Mouse (Mus musculus) ES-E14 (cell line): Measurements from ENCODE around the gene Btbd2. TPM values are rescaled to one million over a fixed set of nuclear protein-coding genes. Genes with fewer than 3 reads are reported as not detected.
A peak's percentile ranks its signal among the peaks of the same experiment; 100 is the strongest.

Source experiments
- DNase-seq: peaks from one replicate; pipeline ENCODE4 v3.0.0-alpha.2; 2013; ENCODE audit warnings: low read depth, low spot score
- H3K27ac ChIP-seq: 2 replicates; pipeline ENCODE4 v1.5.1; 2012; ENCODE audit warnings: low read depth, mild to moderate bottlenecking, low read length, moderate library complexity, mixed read lengths; ENCODE audit not compliant: poor library complexity, insufficient read depth, severe bottlenecking
- H3K36me3 ChIP-seq: 2 replicates; pipeline ENCODE4 v1.6.1; 2012; ENCODE audit warnings: mild to moderate bottlenecking, low read length, moderate library complexity, mixed read lengths; ENCODE audit not compliant: control insufficient read depth, poor library complexity, insufficient read depth, severe bottlenecking
- H3K4me1 ChIP-seq, 2 experiments: fragments of 150-350 bp in 1 of 2; sonication (generic) in 1 of 2; 2 replicates each; pipeline ENCODE4 v1.6.1; 2012; ENCODE audit warnings: low read length in 2 of 2, mild to moderate bottlenecking in 1 of 2, mixed read lengths in 1 of 2; ENCODE audit not compliant: control insufficient read depth in 2 of 2, insufficient read depth in 2 of 2, poor library complexity in 1 of 2
- H3K4me3 ChIP-seq, 2 experiments: fragments of 150-350 bp in 1 of 2; sonication (generic) in 1 of 2; 2 replicates each; pipeline ENCODE4 v1.5.1; 2012; ENCODE audit warnings: low read length in 2 of 2, low read depth in 1 of 2, mild to moderate bottlenecking in 1 of 2, mixed read lengths in 1 of 2; ENCODE audit not compliant: insufficient read depth in 1 of 2, poor library complexity in 1 of 2, severe bottlenecking in 1 of 2
- H3K9ac ChIP-seq: 2 replicates; pipeline ENCODE4 v1.6.1; 2012; ENCODE audit warnings: low read depth, mild to moderate bottlenecking, low read length, mixed read lengths; ENCODE audit not compliant: poor library complexity, insufficient read depth, severe bottlenecking
- H3K9me3 ChIP-seq: fragments of 150-350 bp; sonication (generic); 2 replicates; pipeline ENCODE4 v1.6.1; 2012; ENCODE audit warnings: low read depth, mild to moderate bottlenecking, low read length; ENCODE audit not compliant: control insufficient read depth, insufficient read depth
- CHD2 ChIP-seq: IDR thresholded peaks from 2 replicates; pipeline ENCODE4 v1.6.1; 2014; ENCODE audit warnings: mild to moderate bottlenecking, low read depth, low read length, inconsistent platforms
- HCFC1 ChIP-seq: IDR thresholded peaks from 2 replicates; pipeline ENCODE4 v1.6.1; 2012; ENCODE audit warnings: low read length, inconsistent platforms, borderline replicate concordance; ENCODE audit not compliant: insufficient read depth
- MAFK ChIP-seq: IDR thresholded peaks from 2 replicates; pipeline ENCODE4 v1.6.1; 2014; ENCODE audit warnings: mild to moderate bottlenecking, low read depth, low read length, inconsistent platforms; ENCODE audit not compliant: insufficient read depth
- ZC3H11A ChIP-seq: IDR thresholded peaks from 2 replicates; pipeline ENCODE4 v1.6.1; 2012; ENCODE audit warnings: low read depth, mild to moderate bottlenecking, inconsistent platforms, low read length, borderline replicate concordance
- ZNF384 ChIP-seq: IDR thresholded peaks from 2 replicates; pipeline ENCODE4 v1.6.1; 2012; ENCODE audit warnings: low read depth, low read length, inconsistent platforms
- in situ Hi-C, 2 experiments: fragments of 600-800 bp; cut with MboI; formaldehyde crosslinking; loops; one replicate each; pipeline ENCODE4 v1.15.1; 2025; ENCODE audit warnings: low sequenced_read_pairs in 2 of 2, inconsistent platforms in 1 of 2; ENCODE audit not compliant: unreplicated experiment in 2 of 2
- total RNA-seq: library from RNA; depleted of rRNA; stranded (reverse); fragments of 300-350 nt; gene quantifications from 2 replicates; pipeline ENCODE4 v1.2.3, GENCODE M21; 2012

Gene Btbd2
- total RNA-seq, 1 experiment: 45.7 TPM

- Histone ChIP-seq H3K27ac (no peak overlapping the region), H3K4me1 (no peaks in the 10 kb centered on the region), H3K9ac (no peak overlapping the region), H3K9me3 (no peaks in the 10 kb centered on the region), H3K4me3 (no peak overlapping the region), H3K36me3 (peaks cover 8% of the 10 kb centered on the region; the same call in 1 of the 2 replicates)
- in situ Hi-C loops: no loop called here
- no peak for TF ChIP-seq CHD2
- TF ChIP-seq HCFC1: no peak
- no peak for TF ChIP-seq MAFK
- no peak for TF ChIP-seq ZC3H11A
- no peak for TF ChIP-seq ZNF384
- no peak for DNase-seq
Observed at GRCm38 (mm10) chr10:80684984-80685383, 28.1 kb upstream of the Btbd2 start.

DNA sequence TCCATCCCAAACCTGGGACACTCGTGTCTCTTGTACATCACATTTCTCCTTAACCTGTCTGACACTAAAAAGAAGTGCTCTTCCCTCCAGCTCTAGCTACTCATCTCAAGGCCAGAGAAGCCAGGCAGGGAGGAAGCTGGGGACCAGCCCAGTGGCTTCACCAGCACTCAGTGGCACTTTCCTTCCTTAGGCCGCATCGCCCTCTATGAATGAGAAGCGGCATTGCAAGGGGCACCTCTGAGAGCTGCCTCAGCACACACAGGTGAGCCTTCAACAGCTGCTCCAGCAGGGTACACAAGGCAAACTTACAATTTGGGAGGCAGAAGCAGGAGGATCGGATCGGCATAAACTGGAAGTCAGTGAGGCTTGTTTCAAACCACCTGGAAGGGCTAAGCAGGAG is 27.3 kb upstream of the Btbd2 start:
- Histone ChIP-seq H3K4me1 (peaks cover 0 to 5% of the 10 kb centered on the region in 2 experiments; a peak in 1 of 4 replicates), H3K4me3 (no peak overlapping the region), H3K27ac (no peak overlapping the region), H3K36me3 (peaks cover 7% of the 10 kb centered on the region; the same call in 1 of the 2 replicates), H3K9me3 (no peaks in the 10 kb centered on the region), H3K9ac (no peak overlapping the region)
- no peak for TF ChIP-seq ZNF384
- TF ChIP-seq MAFK: 0 out of 2 replicates have a peak, but pooled peaks have one; percentile 13
- peak; percentile 28; the same call in 1 of the 2 replicates for TF ChIP-seq ZC3H11A
- DNase-seq: no peak
- in situ Hi-C loops: no loop called here

- no peak overlapping the region for H3K4me3 ChIP-seq
- no peak for DNase-seq
- H3K4me1 ChIP-seq: peaks cover 0 to 9% of the 10 kb centered on the region in 2 experiments; a peak in 3 of 4 replicates
- no peak overlapping the region for H3K27ac ChIP-seq
- H3K9me3 ChIP-seq: no peaks in the 10 kb centered on the region
- H3K9ac ChIP-seq: no peak overlapping the region
- TF ChIP-seq CHD2 (no peak), ZNF384 (no peak), MAFK (no peak), ZC3H11A (no peak), HCFC1 (no peak)
- peaks cover 7% of the 10 kb centered on the region; the same call in 1 of the 2 replicates for H3K36me3 ChIP-seq
- in situ Hi-C loops: no loop called here
Observed at GRCm38 (mm10) chr10:80683647-80684046, 26.8 kb upstream of the Btbd2 start.

DNA sequence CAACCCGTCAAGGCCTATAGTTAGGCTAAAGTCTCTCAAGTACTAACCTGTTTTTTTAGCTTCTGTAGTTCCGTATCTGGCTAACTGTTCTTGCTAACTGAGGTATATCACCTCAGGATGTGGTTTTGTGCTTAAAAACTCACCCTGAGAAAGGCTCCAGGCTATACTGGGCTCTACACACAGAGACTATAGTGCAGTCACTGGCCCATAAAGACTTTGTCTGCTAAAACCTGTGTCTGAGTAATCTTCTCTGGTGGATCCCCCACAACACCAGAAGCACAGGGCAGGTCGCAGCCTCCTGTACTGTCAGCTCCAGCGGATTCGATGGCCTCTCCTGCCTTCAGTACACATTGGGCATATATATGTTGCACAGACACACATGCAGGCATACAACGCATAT is 25.1 kb upstream of the Btbd2 start:
- TF ChIP-seq MAFK (no peak), ZC3H11A (no peak), ZNF384 (no peak), HCFC1 (no peak), CHD2 (no peak)
- H3K9ac ChIP-seq: no peak overlapping the region
- no peak overlapping the region for H3K4me3 ChIP-seq
- no peaks in the 10 kb centered on the region for H3K9me3 ChIP-seq
- H3K4me1 ChIP-seq: peaks cover 4 to 20% of the 10 kb centered on the region in 2 experiments
- in situ Hi-C loops: no loop called here
- peaks cover 7% of the 10 kb centered on the region; the same call in 1 of the 2 replicates for H3K36me3 ChIP-seq
- DNase-seq: no peak
- no peak overlapping the region for H3K27ac ChIP-seq

- no peak overlapping the region for H3K4me3 ChIP-seq
- no peak overlapping the region for H3K27ac ChIP-seq
- no peaks in the 10 kb centered on the region for H3K9me3 ChIP-seq
- DNase-seq: no peak
- H3K4me1 ChIP-seq: peaks cover 6 to 20% of the 10 kb centered on the region in 2 experiments
- no peak overlapping the region for H3K9ac ChIP-seq
- no peaks in the 10 kb centered on the region for H3K36me3 ChIP-seq
- no peak for TF ChIP-seq MAFK
- no peak for TF ChIP-seq ZC3H11A
- no peak for TF ChIP-seq ZNF384
- TF ChIP-seq HCFC1: no peak
- TF ChIP-seq CHD2: no peak
- in situ Hi-C loops: no loop called here
Observed at GRCm38 (mm10) chr10:80680260-80680696, 23.4 kb upstream of the Btbd2 start.
